Mouse (Mus musculus) intestine, embryonic 14.5 days (tissue): ENCODE measurements at regions not wholly inside any gene's neighbourhood (a gene's known extent, or its start where the extent isn't known, plus 50 kb on each side); places are given as distances from the start of the nearest gene placed in this dataset.
A peak's percentile ranks its signal among the peaks of the same experiment; 100 is the strongest.

Source experiments
- ATAC-seq: fragments of 200-750 bp; cut with Nextera tagmentation; replicated peaks from 2 replicates; pipeline ENCODE4 v1.8.0; 2017; ENCODE audit warnings: low read depth, moderate number of reproducible peaks, moderate TSS enrichment, moderate library complexity; ENCODE audit not compliant: low FRiP score, low TSS enrichment
- DNase-seq: peaks from one replicate; pipeline ENCODE4 v3.0.0-alpha.2; 2018; ENCODE audit warnings: low spot score
- H3K27ac ChIP-seq: fragments of 300-500 bp; sonication (generic); 2 replicates; pipeline ENCODE4 v1.5.1; 2014; ENCODE audit warnings: low read depth, mild to moderate bottlenecking, control low read depth
- H3K27me3 ChIP-seq: fragments of 300-500 bp; sonication (generic); replicated peaks from 2 replicates; pipeline ENCODE4 v1.6.1; 2014; ENCODE audit warnings: low read length, control low read depth; ENCODE audit not compliant: control insufficient read depth, insufficient read depth
- H3K36me3 ChIP-seq: fragments of 300-500 bp; sonication (generic); 2 replicates; pipeline ENCODE4 v1.6.1; 2014; ENCODE audit warnings: low read length, control low read depth; ENCODE audit not compliant: control insufficient read depth, insufficient read depth
- H3K4me1 ChIP-seq: fragments of 300-500 bp; sonication (generic); replicated peaks from 2 replicates; pipeline ENCODE4 v1.6.1; 2014; ENCODE audit warnings: low read length, control low read depth, mixed read lengths; ENCODE audit not compliant: control insufficient read depth, insufficient read depth
- H3K4me2 ChIP-seq: fragments of 300-500 bp; sonication (generic); 2 replicates; pipeline ENCODE4 v1.6.1; 2014; ENCODE audit warnings: low read length
- H3K4me3 ChIP-seq: fragments of 300-500 bp; sonication (generic); 2 replicates; pipeline ENCODE4 v1.5.1; 2014; ENCODE audit warnings: low read depth, low read length, control low read depth, mixed read lengths
- H3K9ac ChIP-seq: fragments of 300-500 bp; sonication (generic); 2 replicates; pipeline ENCODE4 v1.6.1; 2014; ENCODE audit warnings: mild to moderate bottlenecking, low read length
- H3K9me3 ChIP-seq: fragments of 300-500 bp; sonication (generic); 2 replicates; pipeline ENCODE4 v1.6.1; 2016; ENCODE audit warnings: low read length, control low read depth; ENCODE audit not compliant: control insufficient read depth
- WGBS: fragments of 180-500 bp; shearing (Covaris S2); extraction: QIAGEN DNeasy Blood & Tissue Kit; methylation state at CpG from one replicate; pipeline ENCODE4 v1.1.7; 2014; 5-methylcytosine and 5-hydroxymethylcytosine counted together

- Histone ChIP-seq H3K36me3 (no peaks in the 10 kb centered on the region), H3K4me1 (no peaks in the 10 kb centered on the region), H3K4me3 (no peak overlapping the region), H3K27me3 (no peaks in the 10 kb centered on the region), H3K27ac (no peak overlapping the region), H3K9ac (no peak overlapping the region), H3K9me3 (no peaks in the 10 kb centered on the region), H3K4me2 (no peak overlapping the region)
- WGBS, result 88% methylated on average over 4 of the region's 4 CpGs
- no peak for ATAC-seq
- no peak for DNase-seq
Measured at GRCm38 (mm10) chr12:70563446-70563845, 110.6 kb downstream of the Tmx1 start.

- no peak overlapping the region for H3K4me3 ChIP-seq
- 43% methylated on average over 7 of the region's 7 CpGs for WGBS
- ATAC-seq, result no peak
- H3K27ac ChIP-seq, result no peak overlapping the region
- no peaks in the 10 kb centered on the region for H3K27me3 ChIP-seq
- DNase-seq, result no peak
- no peaks in the 10 kb centered on the region for H3K36me3 ChIP-seq
- 0 out of 2 replicates have a peak, but pooled peaks cover 3% of the 10 kb centered on the region for H3K4me1 ChIP-seq
- H3K4me2 ChIP-seq, result no peak overlapping the region
- H3K9ac ChIP-seq, result no peak overlapping the region
- H3K9me3 ChIP-seq, result no peaks in the 10 kb centered on the region
Measured at GRCm38 (mm10) chr12:70575665-70576064, 122.8 kb downstream of the Tmx1 start.

- 66% methylated on average over 4 of the region's 4 CpGs for WGBS
- no peak overlapping the region for H3K4me3 ChIP-seq
- H3K27me3 ChIP-seq, result no peaks in the 10 kb centered on the region
- H3K4me1 ChIP-seq, result 0 out of 2 replicates have a peak, but pooled peaks cover 3% of the 10 kb centered on the region
- H3K27ac ChIP-seq, result no peak overlapping the region
- H3K36me3 ChIP-seq, result no peaks in the 10 kb centered on the region
- H3K9ac ChIP-seq, result no peak overlapping the region
- DNase-seq (no peak), ATAC-seq (no peak)
- H3K9me3 ChIP-seq, result peaks cover 3% of the 10 kb centered on the region; the same call in 1 of the 2 replicates
- no peak overlapping the region for H3K4me2 ChIP-seq
Measured at GRCm38 (mm10) chr12:70577769-70578168, 124.9 kb downstream of the Tmx1 start.

GRCm38 (mm10) chr12:70579328-70579905 is 126.5 kb downstream of the Tmx1 start:
- DNase-seq, result no peak
- H3K36me3 ChIP-seq, result no peaks in the 10 kb centered on the region
- H3K4me3 ChIP-seq, result no peak overlapping the region
- WGBS, result 88% methylated on average over 8 of the region's 8 CpGs
- no peak overlapping the region for H3K4me2 ChIP-seq
- no peak for ATAC-seq
- H3K9me3 ChIP-seq, result peaks cover 6% of the 10 kb centered on the region; the same call in 1 of the 2 replicates
- no peak overlapping the region for H3K27ac ChIP-seq
- no peak overlapping the region for H3K9ac ChIP-seq
- 0 out of 2 replicates have a peak, but pooled peaks cover 3% of the 10 kb centered on the region for H3K4me1 ChIP-seq
- H3K27me3 ChIP-seq, result no peaks in the 10 kb centered on the region

GRCm38 (mm10) chr12:70586181-70586580 is 133.3 kb downstream of the Tmx1 start:
- WGBS, result 76% methylated on average over 2 of the region's 2 CpGs
- H3K4me1 ChIP-seq, result no peaks in the 10 kb centered on the region
- no peaks in the 10 kb centered on the region for H3K27me3 ChIP-seq
- H3K4me3 ChIP-seq, result no peak overlapping the region
- H3K27ac ChIP-seq, result no peak overlapping the region
- no peaks in the 10 kb centered on the region for H3K36me3 ChIP-seq
- no peak overlapping the region for H3K4me2 ChIP-seq
- peaks cover 6% of the 10 kb centered on the region; the same call in 1 of the 2 replicates for H3K9me3 ChIP-seq
- H3K9ac ChIP-seq, result no peak overlapping the region
- ATAC-seq (no peak), DNase-seq (no peak)

- Histone ChIP-seq H3K4me3 (no peak overlapping the region), H3K36me3 (no peaks in the 10 kb centered on the region), H3K27ac (no peak overlapping the region), H3K27me3 (no peaks in the 10 kb centered on the region), H3K9ac (no peak overlapping the region), H3K9me3 (no peaks in the 10 kb centered on the region), H3K4me2 (no peak overlapping the region), H3K4me1 (0 out of 2 replicates have a peak, but pooled peaks cover 3% of the 10 kb centered on the region)
- DNase-seq (no peak), ATAC-seq (no peak)
- WGBS, result 22% methylated on average over 3 of the region's 3 CpGs
Measured at GRCm38 (mm10) chr12:70588234-70588633, 135.3 kb downstream of the Tmx1 start.

DNA sequence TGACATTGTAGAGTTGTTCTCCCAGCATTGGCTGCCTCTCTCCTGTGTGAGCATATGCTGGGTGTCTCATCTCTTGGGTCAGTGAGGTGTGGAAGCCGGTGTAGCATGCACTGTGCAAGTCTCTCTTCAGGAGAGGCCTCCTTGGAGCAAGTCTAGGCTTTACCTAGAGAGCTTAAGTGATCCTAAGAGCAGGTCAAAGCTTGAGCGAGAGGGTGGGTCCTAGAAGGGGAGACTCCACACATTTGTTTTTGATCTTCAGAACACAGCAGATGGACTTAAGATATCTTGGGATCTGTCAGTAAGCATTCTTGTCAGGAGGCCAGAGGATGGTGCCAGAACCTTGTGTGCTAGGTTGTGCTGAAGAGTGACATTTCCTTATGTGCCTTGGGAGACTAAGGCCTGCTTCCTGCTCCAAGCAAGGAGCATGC is 136.4 kb downstream of the Tmx1 start:
- Histone ChIP-seq H3K27me3 (no peaks in the 10 kb centered on the region), H3K4me3 (no peak overlapping the region), H3K27ac (no peak overlapping the region), H3K36me3 (no peaks in the 10 kb centered on the region), H3K9me3 (no peaks in the 10 kb centered on the region), H3K4me2 (no peak overlapping the region), H3K4me1 (0 out of 2 replicates have a peak, but pooled peaks cover 3% of the 10 kb centered on the region), H3K9ac (no peak overlapping the region)
- WGBS, result 89% methylated on average over 2 of the region's 2 CpGs
- DNase-seq (no peak), ATAC-seq (no peak)

DNA sequence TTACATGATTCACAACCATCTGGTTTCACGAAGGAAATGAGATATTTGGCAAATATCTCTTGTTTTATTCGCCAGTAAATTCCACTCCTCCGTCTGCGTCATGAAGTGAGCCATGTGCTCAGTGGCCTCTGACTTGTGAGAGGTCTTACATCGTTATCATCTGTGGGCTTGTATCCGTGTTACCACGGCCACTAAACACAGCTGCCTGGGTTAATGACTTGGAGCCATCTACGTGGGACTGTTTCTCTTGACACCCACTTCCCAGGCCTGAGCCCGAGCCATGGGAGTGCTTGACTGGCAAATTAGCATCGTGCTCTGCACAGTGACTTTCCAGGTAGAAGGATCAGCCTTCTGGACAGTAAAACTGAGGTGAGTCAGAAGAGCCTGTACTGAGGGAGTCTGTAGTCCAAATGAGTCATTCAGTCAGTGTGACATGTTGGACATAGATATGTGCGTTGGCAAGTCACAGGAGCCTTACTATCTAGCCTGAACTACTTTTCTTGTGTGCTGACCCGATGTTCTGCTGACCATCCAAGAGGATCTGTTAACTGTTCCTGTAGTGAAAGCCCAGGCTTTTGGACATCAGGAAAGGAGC is 137.7 kb downstream of the Tmx1 start:
- Histone ChIP-seq H3K9me3 (no peaks in the 10 kb centered on the region), H3K27ac (no peak overlapping the region), H3K4me1 (0 out of 2 replicates have a peak, but pooled peaks cover 3% of the 10 kb centered on the region), H3K27me3 (no peaks in the 10 kb centered on the region), H3K9ac (no peak overlapping the region), H3K4me3 (no peak overlapping the region), H3K36me3 (no peaks in the 10 kb centered on the region), H3K4me2 (no peak overlapping the region)
- DNase-seq (no peak), ATAC-seq (0 out of 2 replicates have a peak, but pooled peaks have one; percentile 27)
- 73% methylated on average over 12 of the region's 12 CpGs for WGBS

DNA sequence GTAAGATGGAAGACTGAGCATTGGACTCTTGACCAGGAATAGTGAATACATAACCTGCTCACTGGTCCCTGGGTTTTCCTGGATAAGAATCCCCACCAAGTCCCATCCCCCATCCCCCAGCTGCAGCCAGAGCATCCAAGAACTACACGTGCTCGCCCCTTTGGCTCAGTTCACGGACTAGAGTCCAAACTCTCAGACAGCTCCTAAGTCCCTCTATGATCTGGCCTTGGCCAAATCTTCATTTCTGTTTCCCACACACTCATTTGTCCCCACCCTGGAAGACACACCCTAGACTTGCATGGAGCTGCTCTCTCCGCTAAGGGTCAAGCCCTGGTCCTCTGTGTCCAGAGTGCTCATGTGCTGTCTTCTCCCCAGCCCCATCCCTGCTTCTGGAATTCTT is 139.9 kb downstream of the Tmx1 start:
- no peak for DNase-seq
- Histone ChIP-seq H3K27ac (no peak overlapping the region), H3K4me2 (no peak overlapping the region), H3K36me3 (no peaks in the 10 kb centered on the region), H3K9ac (no peak overlapping the region), H3K9me3 (no peaks in the 10 kb centered on the region), H3K4me1 (0 out of 2 replicates have a peak, but pooled peaks cover 3% of the 10 kb centered on the region), H3K4me3 (no peak overlapping the region), H3K27me3 (no peaks in the 10 kb centered on the region)
- no peak for ATAC-seq
- 92% methylated on average over 4 of the region's 4 CpGs for WGBS
